Mouse (Mus musculus): ENCODE results near the gene Dusp28.

DNA sequence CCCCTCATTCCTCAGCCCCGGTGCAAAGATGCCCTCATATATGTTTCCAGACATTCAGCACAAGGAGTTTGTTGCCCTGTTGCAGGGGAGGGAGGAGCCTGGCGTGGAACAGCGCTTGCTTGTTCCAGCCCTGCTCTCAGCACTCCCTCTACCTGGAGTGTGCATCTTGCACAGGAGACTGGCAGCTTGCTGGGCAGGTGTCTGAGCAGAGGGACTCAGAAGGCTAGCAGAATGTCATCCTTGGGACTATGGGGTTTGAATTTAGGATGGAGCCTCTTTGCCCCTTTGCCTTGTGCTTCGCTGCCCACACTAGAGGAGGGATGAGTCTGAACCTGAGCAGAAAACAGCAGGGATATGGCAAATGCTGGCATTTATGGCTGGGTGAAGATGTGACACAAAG lies 33.0 kb downstream of the Dusp28 start:
- TF ChIP-seq GATA1 (IDR thresholded peaks at IDR 0.05; ENCODE audit: borderline replicate concordance, low read length) = no peak
- no peak for TF ChIP-seq FLI1 (IDR thresholded peaks at IDR 0.05; ENCODE audit: low read length)

Measured in megakaryocyte, embryonic 14.5 days (primary cell).